Mouse (Mus musculus) T-helper 17 cell (primary cell): ENCODE data around the gene Pxmp4.

ENCODE experiments used
- in situ Hi-C, 2 experiments: fragments of 300-600 bp; cut with MboI, MseI; formaldehyde crosslinking; loops; 1 replicate in 1 of 2; 2 replicates in 1 of 2; pipeline ENCODE4 v1.15.1; 2025; ENCODE audit warnings: high pct_unique_total_duplicates in 2 of 2

Pxmp4 gene

GRCm38 (mm10) chr2:154548688-154549087 lies 54.8 kb downstream of the Pxmp4 start:
- in situ Hi-C loops = loop anchor here in 1 of 2 experiments (5.0 kb wide), 1 partner anchor 131 kb away; no protein-coding TSS in a partner anchor

DNA sequence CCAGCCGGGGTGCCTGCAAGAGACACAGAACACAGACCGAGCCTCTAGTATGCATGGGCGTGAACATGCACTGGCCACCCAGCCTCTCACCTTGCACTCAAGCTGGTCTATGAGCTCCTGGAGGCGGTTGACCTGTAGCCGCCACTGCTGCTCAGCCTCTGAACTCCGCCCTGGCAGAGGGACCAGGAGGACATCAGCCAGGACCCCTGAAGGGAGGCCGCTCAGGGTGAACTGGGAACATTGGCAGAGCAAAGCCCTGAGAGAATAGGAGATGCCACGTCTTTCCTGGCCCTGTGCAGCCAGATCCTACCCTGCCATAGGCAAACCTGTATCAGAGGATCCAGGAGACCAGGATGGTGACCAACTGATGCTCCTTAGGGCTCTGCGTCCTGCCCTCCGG lies 56.8 kb downstream of the Pxmp4 start, which contains the start of gene 1700003F12Rik:
1700003F12Rik (plus strand) TSS at position 375 of the 400 bp plus-strand sequence.
- in situ Hi-C loops = loop anchor here in 1 of 2 experiments (5.0 kb wide), 1 partner anchor 129 kb away; no protein-coding TSS in a partner anchor

DNA sequence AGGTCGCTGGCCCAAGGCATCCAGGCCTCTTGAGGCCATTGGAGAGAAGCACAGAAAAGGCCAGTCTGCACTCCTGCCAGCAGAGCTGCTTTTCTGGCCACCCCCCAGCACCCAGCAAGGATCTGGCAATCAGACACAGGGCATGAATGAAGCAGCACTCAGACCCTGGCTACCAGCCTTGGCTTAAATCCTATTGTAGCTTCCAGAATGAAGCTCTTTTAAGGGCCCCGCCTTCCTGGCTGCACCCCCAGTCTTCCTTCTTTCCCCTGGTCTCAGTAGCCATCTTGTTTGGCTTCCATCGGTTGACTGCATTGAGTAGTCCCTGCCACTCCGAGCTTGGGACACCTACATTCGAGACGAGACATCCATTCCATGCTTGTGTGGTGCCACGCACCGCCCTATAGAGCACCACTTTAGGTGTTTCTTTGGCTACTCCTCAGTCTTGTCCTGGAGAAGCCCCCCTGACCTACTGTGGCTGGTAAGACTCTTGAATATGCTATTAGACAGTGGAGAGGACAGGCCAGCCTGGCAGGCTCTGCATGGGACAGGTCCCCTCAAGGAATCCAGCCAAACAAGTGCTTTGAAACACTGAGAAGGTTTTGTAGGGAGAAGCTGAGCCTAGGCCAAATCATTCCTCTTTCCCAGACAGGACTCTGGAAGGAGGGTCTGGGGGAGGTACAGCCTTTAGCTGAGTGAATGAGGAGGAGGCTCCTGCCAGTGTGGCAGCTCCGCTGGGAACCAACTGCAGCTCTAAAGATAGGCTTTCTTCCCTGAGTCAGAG lies 59.8 kb downstream of the Pxmp4 start:
- in situ Hi-C loops = loop anchor here in 1 of 2 experiments (5.0 kb wide), 1 partner anchor 131 kb away; no protein-coding TSS in a partner anchor

- in situ Hi-C loops = loop anchor here in 1 of 2 experiments (5.0 kb wide), 1 partner anchor 129 kb away; no protein-coding TSS in a partner anchor
Measured at GRCm38 (mm10) chr2:154541630-154542029, 61.9 kb downstream of the Pxmp4 start.

DNA sequence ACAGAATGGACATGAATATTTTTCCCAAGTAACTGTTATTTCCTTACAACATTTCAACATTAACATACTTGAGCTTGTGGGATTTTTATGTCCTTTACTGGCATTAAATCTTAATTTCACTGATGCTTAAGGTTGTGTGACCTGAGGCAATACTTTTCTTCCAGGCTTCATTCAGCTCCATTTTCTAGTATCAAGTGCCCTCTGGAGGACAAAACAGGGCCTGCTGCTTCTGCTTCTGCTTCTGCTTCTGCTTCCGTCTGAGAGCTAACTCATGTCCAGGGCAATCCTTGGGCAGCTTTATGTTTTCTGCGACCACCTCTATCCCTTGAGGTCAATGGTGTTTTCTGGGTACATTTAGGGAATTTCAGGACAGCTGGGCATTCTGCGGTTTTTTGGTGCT lies 63.8 kb downstream of the Pxmp4 start:
- in situ Hi-C loops = loop anchor here in 1 of 2 experiments (5.0 kb wide), 1 partner anchor 127 kb away; no protein-coding TSS in a partner anchor

DNA sequence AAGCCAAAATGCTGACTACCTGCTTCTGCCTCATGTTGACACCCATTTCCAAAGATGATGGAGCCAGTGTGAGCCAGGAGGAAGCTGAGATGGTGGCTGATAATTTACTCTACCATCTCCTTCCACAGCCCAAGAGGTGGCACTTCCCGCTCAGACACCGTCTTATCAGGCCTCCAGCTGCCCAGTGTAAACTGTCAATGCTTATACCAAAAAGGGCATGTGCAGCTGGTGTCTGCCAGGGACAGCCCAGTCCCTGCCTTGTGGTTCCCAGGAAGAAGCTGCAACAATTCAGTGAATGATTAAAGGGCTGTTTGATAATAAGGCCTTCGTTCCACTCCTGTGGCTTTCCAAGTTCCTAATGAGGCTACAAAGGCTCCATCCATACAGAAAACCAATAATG lies 64.8 kb downstream of the Pxmp4 start:
- in situ Hi-C loops = no loop called here

- in situ Hi-C loops = no loop called here
Measured at GRCm38 (mm10) chr2:154538310-154538709, 65.2 kb downstream of the Pxmp4 start.
